In genomic region chr7:63851841-63852533, GRCm38 (mm10) we compare ENCODE assay signal across 8 mouse cellular contexts.
DNase-seq lines count a peak whose midpoint lies in the region; ATAC-seq lines count a peak whose summit lies in the region.

No protein-coding gene starts in this region.

- H3K4me3 ChIP-seq in kidney, embryonic 16.5 days (ENCODE audit: low read length): no peak overlapping the region
- no peak overlapping the region for H3K4me3 ChIP-seq in midbrain, embryonic 11.5 days (ENCODE audit: low read depth, low read length)

- H3K4me1 ChIP-seq in kidney, embryonic 16.5 days (ENCODE audit: insufficient read depth, low read length): no peaks in the 10 kb centered on the region
- H3K4me1 ChIP-seq in midbrain, embryonic 11.5 days (ENCODE audit: control insufficient read depth, insufficient read depth, low read length): no peaks in the 10 kb centered on the region

- 61% methylated on average over 7 of the region's 7 CpGs for WGBS in kidney, embryonic 16.5 days
- WGBS in midbrain, embryonic 11.5 days: 56% methylated on average over 7 of the region's 7 CpGs

- H3K27ac ChIP-seq in kidney, embryonic 16.5 days (ENCODE audit: low read length): no peak overlapping the region
- no peak overlapping the region for H3K27ac ChIP-seq in midbrain, embryonic 11.5 days (ENCODE audit: low read depth, low read length)

- H3K9ac ChIP-seq in kidney, embryonic 16.5 days (replicated peaks; ENCODE audit: low read length): no peak overlapping the region
- no peak overlapping the region for H3K9ac ChIP-seq in midbrain, embryonic 11.5 days (ENCODE audit: low read length)

- no peaks in the 10 kb centered on the region for H3K9me3 ChIP-seq in kidney, embryonic 16.5 days (ENCODE audit: low read length)
- H3K9me3 ChIP-seq in midbrain, embryonic 11.5 days (ENCODE audit: control insufficient read depth, low read length): no peaks in the 10 kb centered on the region

- no peaks in the 10 kb centered on the region for H3K27me3 ChIP-seq in kidney, embryonic 16.5 days (ENCODE audit: insufficient read depth, low read length)
- H3K27me3 ChIP-seq in midbrain, embryonic 11.5 days (ENCODE audit: control insufficient read depth, insufficient read depth, low read length): no peaks in the 10 kb centered on the region

- ATAC-seq in kidney, embryonic 16.5 days (ENCODE audit: low FRiP score, low TSS enrichment): no peak; the same call in 1 of the 2 replicates
- ATAC-seq in midbrain, embryonic 11.5 days (ENCODE audit: low FRiP score): no peak

- H3K4me2 ChIP-seq in kidney, embryonic 16.5 days (replicated peaks; ENCODE audit: low read depth, low read length): no peak overlapping the region
- H3K4me2 ChIP-seq in midbrain, embryonic 11.5 days: no peak overlapping the region

- DNase-seq in kidney, adult 11 months: peak; percentile 40
- DNase-seq in Muller cell, postnatal 12 days (ENCODE audit: inconsistent ontology term): peak; percentile 45
- DNase-seq in cerebellum, postnatal 14 days: peak; percentile 85 to 92
- peak; percentile 43 to 54 for DNase-seq in kidney, postnatal 36 days
- DNase-seq in lung, postnatal 4 days: peak; percentile 69 to 81
- no peak for DNase-seq in spleen, postnatal 4 days (ENCODE audit: low spot score in 2 of 2)
- DNase-seq in midbrain, embryonic 11.5 days (ENCODE audit: low spot score, missing footprints): no peak

- H3K36me3 ChIP-seq in kidney, embryonic 16.5 days (ENCODE audit: insufficient read depth, low read length): no peaks in the 10 kb centered on the region
- H3K36me3 ChIP-seq in midbrain, embryonic 11.5 days (ENCODE audit: control insufficient read depth, insufficient read depth, low read length): no peaks in the 10 kb centered on the region

Comparison
In these comparisons a context has a peak if more than half of its experiments do, and no peak if none do; other contexts are left out.
1. DNase-seq: peak in kidney, adult 11 months (single experiment), Muller cell, postnatal 12 days (single experiment), cerebellum, postnatal 14 days (2 of 2), kidney, postnatal 36 days (2 of 2) and lung, postnatal 4 days (2 of 2); none in spleen, postnatal 4 days (0 of 2) and midbrain, embryonic 11.5 days (single experiment).